ENCODE assay signal across 16 mouse cellular contexts in genomic region chr6:18338307-18338706, GRCm38 (mm10).
"Had no signal": no experiment of that assay in that cellular context is flagged by ENCODE, and none has a peak within 500 bp of the region (broad histone marks: within the 10 kb centered on the region; RNA-seq: fewer than 3 reads in every experiment).

No protein-coding gene starts in this region.

- H3K9me3 ChIP-seq: liver, embryonic 13.5 days; liver, embryonic 15.5 days; megakaryocyte, embryonic 14.5 days; midbrain, embryonic 13.5 days; midbrain, embryonic 15.5 days; neural tube, embryonic 12.5 days had no signal

- ATAC-seq: liver, postnatal 0 days; midbrain, embryonic 13.5 days; midbrain, embryonic 15.5 days had no signal

- H3K27me3 ChIP-seq: liver, embryonic 13.5 days; liver, embryonic 15.5 days; megakaryocyte, embryonic 14.5 days; midbrain, embryonic 13.5 days; midbrain, embryonic 15.5 days; neural tube, embryonic 12.5 days had no signal

- H3K36me3 ChIP-seq: liver, embryonic 13.5 days; liver, embryonic 15.5 days; midbrain, embryonic 13.5 days; midbrain, embryonic 15.5 days; neural tube, embryonic 12.5 days had no signal

- H3K4me1 ChIP-seq: liver, embryonic 13.5 days; liver, embryonic 15.5 days; megakaryocyte, embryonic 14.5 days; midbrain, embryonic 13.5 days; midbrain, embryonic 15.5 days; neural tube, embryonic 12.5 days had no signal

- H3K4me2 ChIP-seq: liver, embryonic 11.5 days; liver, embryonic 13.5 days; liver, embryonic 15.5 days; midbrain, embryonic 11.5 days; midbrain, embryonic 13.5 days; midbrain, embryonic 15.5 days; neural tube, embryonic 12.5 days had no signal

- DNase-seq: liver; liver, embryonic 13.5 days; liver, postnatal 0 days; lung, postnatal 10 days; lung, postnatal 36 days; right cerebral cortex, postnatal 14 days; thymus, postnatal 14 days; thymus, postnatal 36 days had no signal

- H3K4me3 ChIP-seq: liver, embryonic 13.5 days; liver, embryonic 15.5 days; megakaryocyte, embryonic 14.5 days; midbrain, embryonic 13.5 days; midbrain, embryonic 15.5 days; neural tube, embryonic 12.5 days had no signal

- H3K9ac ChIP-seq: liver, embryonic 13.5 days; liver, embryonic 15.5 days; liver, postnatal 0 days; midbrain, embryonic 13.5 days; midbrain, embryonic 15.5 days; neural tube, embryonic 12.5 days had no signal

- H3K27ac ChIP-seq: liver, embryonic 13.5 days; liver, embryonic 15.5 days; macrophage; midbrain, embryonic 13.5 days; midbrain, embryonic 15.5 days; neural tube, embryonic 12.5 days had no signal
